Mouse (Mus musculus) midbrain, embryonic 15.5 days (tissue): Measurements from ENCODE around the gene Rabgap1l. TPM values are rescaled to one million over a fixed set of nuclear protein-coding genes. Genes with fewer than 3 reads are reported as not detected.
"Not testable (repeated sequence)": the region's sequence is repeated elsewhere in the genome, so short reads cannot be mapped to it uniquely, and the experiment has no call there.

Experiments
- ATAC-seq: fragments of 200-750 bp; cut with Nextera tagmentation; replicated peaks from 2 replicates; pipeline ENCODE4 v1.8.0; 2017; ENCODE audit warnings: moderate TSS enrichment
- H3K27ac ChIP-seq: fragments of 300-500 bp; sonication (generic); 2 replicates; pipeline ENCODE4 v1.5.1; 2015; ENCODE audit warnings: mild to moderate bottlenecking, inconsistent platforms
- H3K27me3 ChIP-seq: fragments of 300-500 bp; sonication (generic); replicated peaks from 2 replicates; pipeline ENCODE4 v1.6.1; 2015; ENCODE audit warnings: inconsistent platforms
- H3K36me3 ChIP-seq: fragments of 300-500 bp; sonication (generic); replicated peaks from 2 replicates; pipeline ENCODE4 v1.6.1; 2015; ENCODE audit warnings: inconsistent platforms
- H3K4me1 ChIP-seq: fragments of 300-500 bp; sonication (generic); 2 replicates; pipeline ENCODE4 v1.6.1; 2015; ENCODE audit warnings: inconsistent platforms
- H3K4me2 ChIP-seq: fragments of 300-500 bp; sonication (generic); 2 replicates; pipeline ENCODE4 v1.6.1; 2015; ENCODE audit warnings: inconsistent platforms, mild to moderate bottlenecking, moderate library complexity
- H3K4me3 ChIP-seq: fragments of 300-500 bp; sonication (generic); 2 replicates; pipeline ENCODE4 v1.5.1; 2015; ENCODE audit warnings: mild to moderate bottlenecking, inconsistent platforms
- H3K9ac ChIP-seq: fragments of 300-500 bp; sonication (generic); 2 replicates; pipeline ENCODE4 v1.6.1; 2015; ENCODE audit warnings: mild to moderate bottlenecking, inconsistent platforms
- H3K9me3 ChIP-seq: fragments of 300-500 bp; sonication (generic); 2 replicates; pipeline ENCODE4 v1.6.1; 2016; ENCODE audit warnings: inconsistent platforms
- WGBS: fragments of 180-500 bp; shearing (Covaris S2); methylation state at CpG from one replicate; pipeline ENCODE4 v1.1.7; 2015; ENCODE audit warnings: mixed read lengths; 5-methylcytosine and 5-hydroxymethylcytosine counted together
- polyA plus RNA-seq: library from polyadenylated mRNA; unstranded; fragments of >200 nt; fragmentation: Nextera tagmentation; extraction: Ambion mirVana; gene quantifications from 2 replicates; pipeline ENCODE4 v1.2.1, GENCODE M21; 2015

Gene Rabgap1l
- polyA plus RNA-seq, 1 experiment from 2014 or later = 38.3 TPM

DNA sequence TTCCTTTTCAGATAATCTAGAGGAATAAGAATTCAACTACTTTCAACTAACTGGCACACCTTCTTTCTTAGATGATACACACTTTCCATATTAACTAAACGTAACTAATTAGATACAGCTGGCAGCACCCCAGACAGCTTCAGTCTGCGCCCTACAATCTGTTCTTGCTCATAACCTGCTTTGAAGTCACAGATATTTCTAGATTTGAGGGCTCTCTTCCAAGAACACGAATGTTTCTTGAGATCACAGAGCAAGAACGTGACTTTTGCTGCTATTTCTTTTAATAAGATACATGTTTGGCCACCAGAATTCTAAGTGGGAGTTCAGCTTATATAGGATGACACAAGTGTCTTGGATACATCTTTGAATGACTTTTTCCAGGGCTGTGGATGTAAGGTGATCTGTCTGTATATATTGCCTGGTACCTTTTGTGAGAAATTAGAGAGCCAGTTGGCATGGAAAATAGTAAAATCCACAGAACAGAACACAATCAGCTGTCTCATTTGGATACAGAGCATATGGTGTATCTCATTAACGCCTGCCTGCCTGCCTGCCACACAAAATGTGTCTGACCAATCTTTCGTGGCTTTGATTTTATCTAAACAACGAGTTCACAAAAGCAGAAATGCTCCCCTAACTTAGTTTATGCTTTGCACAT lies 506.5 kb downstream of the Rabgap1l start:
- Histone ChIP-seq H3K27me3 (no peaks in the 10 kb centered on the region), H3K4me1 (peaks cover 11% of the 10 kb centered on the region), H3K9ac (no peak overlapping the region), H3K27ac (peak overlapping the region; percentile 73), H3K9me3 (no peaks in the 10 kb centered on the region), H3K36me3 (no peaks in the 10 kb centered on the region), H3K4me3 (no peak overlapping the region), H3K4me2 (no peak overlapping the region; the same call in 1 of the 2 replicates)
- 42% methylated on average over 7 of the region's 7 CpGs for WGBS
- no peak for ATAC-seq

DNA sequence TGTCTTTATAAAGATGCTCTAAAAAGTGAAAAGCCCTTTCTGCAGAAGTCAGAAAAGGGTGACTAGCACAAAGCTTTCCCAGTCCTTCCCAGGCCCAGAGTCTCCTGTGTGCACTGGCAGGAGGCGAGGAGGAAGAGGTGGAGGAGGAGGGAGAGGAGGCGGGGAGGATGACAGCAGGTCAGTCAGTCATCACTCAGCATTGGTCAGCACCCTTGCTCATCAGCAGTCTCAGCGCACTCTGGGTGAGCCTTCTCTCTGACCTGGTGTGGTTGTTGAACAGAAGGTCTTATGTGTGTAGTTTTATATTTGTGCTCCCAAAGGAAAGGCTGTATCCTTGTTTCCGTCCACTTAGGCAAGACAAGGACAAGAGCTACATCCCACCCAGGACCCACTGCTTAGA lies 508.8 kb downstream of the Rabgap1l start:
- Histone ChIP-seq H3K27me3 (no peaks in the 10 kb centered on the region), H3K27ac (no peak overlapping the region)

DNA sequence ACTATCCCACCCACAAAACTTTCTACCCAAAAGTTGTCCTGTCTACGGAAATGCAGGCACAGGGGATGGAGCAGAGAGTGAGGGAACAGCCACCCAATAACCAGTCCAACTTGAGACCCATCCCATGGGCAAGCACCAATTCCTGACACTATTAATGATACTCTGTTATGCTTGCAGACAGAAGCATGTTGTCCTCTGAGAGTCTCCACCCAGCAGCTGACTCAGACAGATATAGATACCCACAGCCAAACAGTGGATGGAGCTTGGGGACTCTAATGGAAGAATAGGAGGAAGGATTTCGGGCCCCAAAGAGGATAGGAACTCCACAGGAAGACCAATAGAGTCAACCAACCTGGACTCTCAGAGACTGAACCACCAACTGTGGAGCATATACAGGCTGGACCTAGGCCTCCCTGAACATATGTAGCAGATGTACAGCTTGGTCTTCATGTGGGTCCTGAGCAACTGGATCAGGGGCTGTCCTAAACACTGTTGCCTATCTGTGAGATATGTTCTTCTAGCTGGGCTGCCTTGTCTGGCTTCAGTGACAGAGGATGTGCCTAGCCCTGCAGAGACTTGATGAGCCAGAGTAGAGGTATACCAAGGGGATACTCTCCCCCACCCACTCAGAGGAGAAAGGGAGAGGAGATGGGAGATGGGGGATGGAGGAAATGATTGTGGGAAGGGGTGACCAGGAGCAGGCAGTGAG lies 510.7 kb downstream of the Rabgap1l start:
- not testable (repeated sequence) for H3K9ac ChIP-seq, H3K4me3 ChIP-seq, H3K9me3 ChIP-seq, H3K4me2 ChIP-seq, H3K27me3 ChIP-seq, ATAC-seq, H3K4me1 ChIP-seq, H3K27ac ChIP-seq, H3K36me3 ChIP-seq
- 91% methylated on average over 2 of the region's 2 CpGs for WGBS

More for the DNA sequence above, 508.8 kb downstream of the Rabgap1l start:
- peaks cover 11% of the 10 kb centered on the region for H3K4me1 ChIP-seq
- no peaks in the 10 kb centered on the region for H3K36me3 ChIP-seq
- ATAC-seq = no peak
- H3K9me3 ChIP-seq = no peaks in the 10 kb centered on the region
- no peak overlapping the region for H3K4me2 ChIP-seq
- H3K4me3 ChIP-seq = no peak overlapping the region
- WGBS = 80% methylated on average over 4 of the region's 4 CpGs
- no peak overlapping the region for H3K9ac ChIP-seq

DNA sequence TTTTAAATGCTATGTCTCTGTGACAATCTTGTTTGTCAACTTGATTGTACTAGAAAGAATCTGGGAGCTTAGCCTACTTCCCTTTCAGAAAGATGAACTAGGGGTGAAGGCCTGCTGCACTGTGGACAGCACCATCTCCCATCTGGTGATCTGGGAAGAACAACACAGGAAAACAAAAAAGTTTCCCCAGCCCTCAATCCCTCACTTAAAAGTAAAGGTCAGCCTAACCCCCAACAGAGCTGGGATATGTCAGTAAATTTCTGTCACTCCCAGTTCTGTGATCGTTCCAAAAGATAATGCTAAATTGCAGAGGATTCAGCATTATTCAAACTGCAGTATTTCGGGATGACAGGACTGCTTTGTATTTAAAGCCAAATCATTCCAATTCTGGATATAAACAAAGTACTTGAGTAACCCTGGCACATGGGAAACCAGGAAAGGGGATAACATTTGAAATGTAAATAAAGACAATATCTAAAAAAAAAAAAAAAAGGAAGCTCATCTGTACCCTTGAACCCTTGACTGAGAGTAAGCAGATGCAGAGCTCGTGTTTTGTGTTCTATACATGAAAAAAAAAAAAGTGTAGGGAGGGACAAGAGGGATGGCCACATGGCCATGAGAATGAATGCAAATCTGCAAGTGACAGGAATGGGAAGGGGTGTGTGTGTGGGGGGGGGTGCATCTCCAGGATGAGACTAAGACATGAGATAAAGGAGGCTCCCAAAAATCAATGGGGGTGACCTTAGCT lies 511.5 kb downstream of the Rabgap1l start:
- H3K9ac ChIP-seq = no peak overlapping the region
- no peak overlapping the region for H3K4me2 ChIP-seq
- no peak for ATAC-seq
- no peaks in the 10 kb centered on the region for H3K27me3 ChIP-seq
- WGBS = 59% methylated on average over 3 of the region's 3 CpGs
- peaks cover 2% of the 10 kb centered on the region for H3K4me1 ChIP-seq
- H3K9me3 ChIP-seq = no peaks in the 10 kb centered on the region
- no peak overlapping the region for H3K27ac ChIP-seq
- no peaks in the 10 kb centered on the region for H3K36me3 ChIP-seq
- H3K4me3 ChIP-seq = no peak overlapping the region

DNA sequence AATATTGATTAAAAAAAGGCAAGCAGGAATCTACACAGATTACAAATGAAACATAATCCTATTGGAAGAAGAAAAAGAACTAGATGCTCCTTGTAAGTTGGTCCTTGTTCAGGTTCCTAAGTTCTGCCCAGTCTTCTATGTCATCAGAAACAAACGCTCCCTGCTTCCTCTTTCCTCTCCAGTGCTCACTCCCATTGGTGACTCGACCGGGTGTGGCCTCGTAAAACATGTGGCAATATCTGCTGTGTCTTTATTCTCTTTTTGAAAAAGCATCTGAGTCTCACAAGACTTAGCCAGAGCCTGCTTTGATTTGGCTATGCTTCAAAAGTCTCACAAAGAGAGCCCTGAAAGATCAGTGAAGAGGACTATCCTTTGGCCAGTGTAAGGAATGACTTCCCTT lies 512.4 kb downstream of the Rabgap1l start:
- 72% methylated on average over 4 of the region's 4 CpGs for WGBS
- Histone ChIP-seq H3K4me2 (no peak overlapping the region), H3K27ac (no peak overlapping the region), H3K36me3 (no peaks in the 10 kb centered on the region), H3K9ac (no peak overlapping the region), H3K4me3 (no peak overlapping the region), H3K27me3 (no peaks in the 10 kb centered on the region), H3K4me1 (no peaks in the 10 kb centered on the region), H3K9me3 (no peaks in the 10 kb centered on the region)
- ATAC-seq = no peak

DNA sequence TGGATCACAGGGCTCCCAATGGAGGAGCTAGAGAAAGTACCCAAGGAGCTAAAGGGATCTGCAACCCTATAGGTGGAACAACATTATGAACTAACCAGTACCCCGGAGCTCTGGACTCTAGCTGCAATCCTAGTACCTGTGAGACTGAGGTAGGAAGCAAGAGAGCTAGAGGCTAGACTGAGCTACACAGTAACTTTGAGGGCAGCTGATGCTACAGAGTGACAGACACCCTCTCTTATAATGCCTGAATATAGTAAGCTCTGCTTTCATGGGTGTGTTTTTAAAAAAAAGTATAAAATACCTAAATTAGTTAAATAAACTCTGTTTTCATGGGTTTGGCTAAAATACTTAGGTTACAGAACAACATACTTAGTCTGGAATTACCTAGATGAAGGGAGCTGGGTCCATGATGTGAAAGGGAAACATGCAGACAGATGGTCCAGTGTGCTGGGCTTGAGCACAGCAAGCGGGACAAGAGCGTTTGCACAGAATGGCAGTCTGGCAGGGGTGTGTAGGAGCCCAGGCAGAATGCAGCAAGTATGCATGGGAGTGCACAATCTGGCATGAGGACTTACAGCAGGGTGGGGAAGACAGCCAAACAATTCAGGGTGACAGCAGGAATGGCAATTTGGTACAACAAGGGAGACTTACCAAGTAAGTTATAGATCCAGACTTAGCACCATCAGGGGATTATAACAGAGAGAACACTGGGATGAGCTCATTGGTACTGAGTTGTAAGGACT lies 514.9 kb downstream of the Rabgap1l start:
- no peaks in the 10 kb centered on the region for H3K36me3 ChIP-seq
- peak; percentile 72 for ATAC-seq
- no peaks in the 10 kb centered on the region for H3K9me3 ChIP-seq
- no peak overlapping the region for H3K4me2 ChIP-seq
- no peaks in the 10 kb centered on the region for H3K27me3 ChIP-seq
- H3K27ac ChIP-seq = no peak overlapping the region
- H3K9ac ChIP-seq = no peak overlapping the region
- no peaks in the 10 kb centered on the region for H3K4me1 ChIP-seq
- 72% methylated on average over 3 of the region's 3 CpGs for WGBS
- H3K4me3 ChIP-seq = no peak overlapping the region

DNA sequence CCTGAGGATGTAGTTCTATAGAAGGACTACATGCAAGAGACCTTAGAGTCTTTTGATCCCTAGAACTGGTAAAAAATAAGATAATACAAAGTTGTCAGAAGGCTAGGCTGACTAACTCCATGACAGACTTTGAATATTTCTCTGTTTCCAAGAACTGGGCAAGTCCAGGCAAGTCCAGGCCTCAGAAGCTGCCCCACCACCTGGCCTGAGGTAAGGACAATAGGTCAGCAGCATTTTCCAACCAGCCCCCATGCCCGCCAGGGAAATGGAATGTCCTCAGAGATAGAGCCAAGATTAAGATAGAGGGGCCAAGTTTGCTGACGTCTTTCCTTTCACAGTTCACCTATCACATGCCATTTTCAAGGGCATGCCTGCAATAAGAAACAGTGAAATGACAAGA lies 517.8 kb downstream of the Rabgap1l start:
- ATAC-seq = no peak
- Histone ChIP-seq H3K4me1 (no peaks in the 10 kb centered on the region), H3K36me3 (no peaks in the 10 kb centered on the region), H3K9me3 (no peaks in the 10 kb centered on the region), H3K27me3 (no peaks in the 10 kb centered on the region), H3K4me3 (no peak overlapping the region), H3K27ac (no peak overlapping the region), H3K9ac (no peak overlapping the region), H3K4me2 (no peak overlapping the region)
- WGBS = 65% methylated on average over 2 of the region's 2 CpGs

DNA sequence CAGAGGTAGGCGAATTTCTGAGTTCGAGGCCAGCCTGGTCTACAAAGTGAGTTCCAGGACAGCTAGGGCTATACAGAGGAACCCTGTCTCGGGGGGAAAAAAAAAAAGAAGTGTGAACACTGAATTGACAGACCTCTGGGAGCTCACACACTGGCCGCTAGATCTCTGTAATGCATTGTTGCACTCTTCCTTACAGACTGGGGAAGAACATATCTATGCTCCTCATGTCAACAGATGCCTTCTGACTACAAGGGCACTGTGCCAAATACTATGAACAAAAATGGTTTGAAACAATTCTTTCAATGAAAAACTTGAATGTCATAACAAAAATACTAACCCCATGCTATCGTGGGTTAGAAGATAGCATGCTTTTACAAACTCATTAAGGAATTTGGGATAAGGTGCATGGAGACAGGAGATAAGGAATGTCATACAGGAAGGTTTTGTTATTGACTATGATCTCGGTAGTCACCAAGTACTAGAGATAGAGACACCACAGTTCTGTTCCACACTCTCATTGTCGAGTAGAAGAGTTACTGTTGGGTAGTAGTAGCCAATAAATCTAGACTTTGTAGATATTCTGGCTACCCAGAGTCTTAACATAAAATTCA lies 519.8 kb downstream of the Rabgap1l start:
- Histone ChIP-seq H3K4me2 (no peak overlapping the region), H3K9ac (no peak overlapping the region), H3K36me3 (no peaks in the 10 kb centered on the region), H3K27me3 (no peaks in the 10 kb centered on the region), H3K9me3 (no peaks in the 10 kb centered on the region), H3K4me1 (no peaks in the 10 kb centered on the region), H3K4me3 (no peak overlapping the region), H3K27ac (no peak overlapping the region)
- no peak for ATAC-seq
- WGBS = 81% methylated on average over 7 of the region's 7 CpGs

DNA sequence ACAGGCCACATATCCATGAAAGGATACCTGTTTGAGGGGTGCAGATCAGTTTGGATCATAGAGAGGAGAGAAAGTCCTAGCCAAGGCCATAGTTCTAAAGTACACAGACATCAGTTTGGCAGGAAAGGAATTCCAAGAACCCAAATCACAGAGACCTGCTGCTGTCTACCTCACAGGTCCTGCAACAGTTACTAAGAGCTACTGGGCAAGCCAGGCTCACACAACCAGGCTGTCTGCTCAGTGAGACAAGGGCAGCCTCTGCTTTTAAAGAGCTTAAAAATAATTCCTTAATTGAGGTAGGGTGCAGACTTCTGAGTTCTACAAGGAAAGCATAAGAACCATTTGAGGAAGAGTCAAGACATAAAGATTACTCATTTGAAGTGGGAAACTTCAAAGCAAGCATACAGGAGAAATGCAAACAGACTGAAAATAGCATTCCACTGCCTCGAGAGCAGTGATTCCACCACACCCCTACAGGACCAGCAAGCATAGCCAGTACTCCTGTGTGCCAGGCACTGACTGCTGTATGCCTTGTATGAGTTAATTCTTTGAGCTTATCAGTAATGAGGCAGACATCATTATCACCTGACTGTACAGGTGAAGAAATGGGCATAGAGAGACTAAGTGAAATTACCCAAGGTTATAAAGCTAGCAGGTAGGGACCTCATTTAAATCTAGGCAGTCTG lies 521.6 kb downstream of the Rabgap1l start:
- H3K4me3 ChIP-seq = no peak overlapping the region
- no peaks in the 10 kb centered on the region for H3K9me3 ChIP-seq
- no peak overlapping the region for H3K9ac ChIP-seq
- no peaks in the 10 kb centered on the region for H3K27me3 ChIP-seq
- WGBS = 55% methylated on average over 1 of the region's 1 CpGs
- H3K4me1 ChIP-seq = no peaks in the 10 kb centered on the region
- no peak overlapping the region for H3K4me2 ChIP-seq
- H3K27ac ChIP-seq = no peak overlapping the region
- ATAC-seq = no peak
- no peaks in the 10 kb centered on the region for H3K36me3 ChIP-seq

DNA sequence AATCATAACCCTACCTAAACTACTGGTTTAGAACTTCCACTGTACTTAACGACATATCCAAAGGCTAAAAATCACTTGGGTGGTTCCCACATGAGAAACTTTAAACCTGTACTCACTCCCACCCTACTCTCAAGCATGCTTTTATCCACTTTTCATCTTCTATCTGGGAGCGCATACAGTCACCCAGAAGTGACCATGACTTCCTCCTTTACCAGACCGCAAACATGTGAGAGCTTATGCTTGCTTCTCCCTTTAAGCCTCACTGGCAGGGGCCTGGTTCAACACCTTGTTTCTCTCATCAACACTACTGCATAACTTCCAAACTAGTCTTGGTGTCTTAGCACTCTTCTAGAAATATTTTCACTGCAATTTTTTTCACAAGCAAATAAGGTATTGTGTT lies 524.7 kb downstream of the Rabgap1l start:
- WGBS = 95% methylated on average over 3 of the region's 3 CpGs
- H3K36me3 ChIP-seq = no peaks in the 10 kb centered on the region
- H3K27me3 ChIP-seq = no peaks in the 10 kb centered on the region
- no peak overlapping the region for H3K27ac ChIP-seq
- no peak overlapping the region for H3K9ac ChIP-seq
- H3K4me2 ChIP-seq = no peak overlapping the region
- no peak for ATAC-seq
- no peak overlapping the region for H3K4me3 ChIP-seq
- no peaks in the 10 kb centered on the region for H3K9me3 ChIP-seq
- H3K4me1 ChIP-seq = no peaks in the 10 kb centered on the region

DNA sequence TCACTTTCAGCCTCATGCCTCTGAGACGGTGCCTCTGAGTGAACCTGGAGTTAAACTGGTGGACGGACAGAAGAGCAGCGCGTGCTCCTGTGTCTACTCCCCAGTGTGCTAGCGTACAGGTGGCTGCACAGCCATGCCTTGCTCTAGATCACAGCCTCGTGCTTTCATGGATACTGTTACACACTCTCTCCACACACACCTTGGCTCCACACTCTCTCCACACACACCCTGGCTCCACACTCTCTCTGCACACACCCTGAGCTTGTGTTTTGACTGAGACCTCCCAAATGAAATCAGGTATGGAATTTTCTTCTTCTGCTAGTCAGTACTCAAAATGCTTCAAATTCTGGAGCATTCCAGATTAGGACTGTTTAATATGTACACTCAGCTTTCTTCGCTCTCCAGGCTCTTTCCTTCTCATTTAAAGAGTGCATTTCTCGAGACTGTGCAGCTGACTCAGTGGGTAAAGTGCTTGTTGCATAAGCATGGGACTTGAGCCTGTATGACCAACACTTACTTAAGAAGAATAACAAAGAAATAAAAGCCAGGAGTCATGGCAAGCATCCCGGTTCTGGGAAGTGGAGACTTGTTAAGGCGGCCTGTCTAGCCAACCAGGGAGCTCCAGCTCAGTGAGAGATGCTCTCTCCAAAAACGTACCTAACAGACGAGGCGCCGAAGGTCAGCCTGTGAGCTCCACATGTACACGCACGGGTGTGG lies 529.2 kb downstream of the Rabgap1l start:
- WGBS = 88% methylated on average over 16 of the region's 16 CpGs
- Histone ChIP-seq H3K9me3 (no peaks in the 10 kb centered on the region), H3K4me2 (no peak overlapping the region), H3K4me3 (no peak overlapping the region), H3K27ac (no peak overlapping the region), H3K4me1 (peaks cover 14% of the 10 kb centered on the region; the same call in 1 of the 2 replicates), H3K27me3 (no peaks in the 10 kb centered on the region), H3K36me3 (no peaks in the 10 kb centered on the region), H3K9ac (no peak overlapping the region)
- no peak for ATAC-seq
